8 mouse cellular contexts compared by ENCODE assay signal in genomic region chr16:64851563-64852362, GRCm38 (mm10). TPM values are rescaled to one million over a fixed set of nuclear protein-coding genes. Genes with fewer than 3 reads are reported as not detected.
DNase-seq lines count a peak whose midpoint lies in the region; ATAC-seq and TF ChIP-seq lines count a peak whose summit lies in the region.

Gene Zfp654, minus strand, starts transcription at chr16:64851652.
Gene Cggbp1, plus strand, starts transcription at chr16:64851996.

- intact Hi-C loops in heart, adult 2 months (cut with DNase I): loop anchor here (1.0 to 2.0 kb wide), 4 partner anchors 22 to 709 kb away; partner anchors contain the start of gene 4930453N24Rik

- H3K27me3 ChIP-seq in embryonic facial prominence, embryonic 14.5 days (replicated peaks; ENCODE audit: control insufficient read depth, insufficient read depth, low read length): no peaks in the 10 kb centered on the region
- H3K27me3 ChIP-seq in heart, adult 2 months (ENCODE audit: control insufficient read depth, insufficient read depth, low read length): no peaks in the 10 kb centered on the region
- no peaks in the 10 kb centered on the region for H3K27me3 ChIP-seq in limb, embryonic 13.5 days
- H3K27me3 ChIP-seq in midbrain, embryonic 16.5 days (ENCODE audit: control insufficient read depth, insufficient read depth, low read depth, low read length): no peaks in the 10 kb centered on the region

- 0 out of 2 replicates have a peak, but pooled peaks cover 3% of the 10 kb centered on the region for H3K9me3 ChIP-seq in embryonic facial prominence, embryonic 14.5 days (ENCODE audit: control insufficient read depth, low read length)
- no peaks in the 10 kb centered on the region; the same call in 1 of the 2 replicates for H3K9me3 ChIP-seq in limb, embryonic 13.5 days
- no peaks in the 10 kb centered on the region; the same call in 1 of the 2 replicates for H3K9me3 ChIP-seq in midbrain, embryonic 16.5 days (replicated peaks; ENCODE audit: control insufficient read depth, low read length, poor library complexity, severe bottlenecking)

- peaks cover 18% of the 10 kb centered on the region for H3K4me1 ChIP-seq in embryonic facial prominence, embryonic 14.5 days (ENCODE audit: control insufficient read depth, insufficient read depth, low read length)
- H3K4me1 ChIP-seq in heart, adult 2 months (ENCODE audit: control insufficient read depth, insufficient read depth, low read length): peaks cover 8% of the 10 kb centered on the region
- peaks cover 26% of the 10 kb centered on the region for H3K4me1 ChIP-seq in limb, embryonic 13.5 days
- peaks cover 23% of the 10 kb centered on the region for H3K4me1 ChIP-seq in midbrain, embryonic 16.5 days (ENCODE audit: control insufficient read depth, insufficient read depth, low read length)

- H3K9ac ChIP-seq in embryonic facial prominence, embryonic 14.5 days (ENCODE audit: low read depth, low read length): peak within 1 kb of the TSS; percentile 95
- peak within 1 kb of the TSS; percentile 95 for H3K9ac ChIP-seq in heart, adult 2 months (ENCODE audit: low read depth, low read length)
- H3K9ac ChIP-seq in limb, embryonic 13.5 days: peak within 1 kb of the TSS; percentile 95
- peak within 1 kb of the TSS; percentile 93 for H3K9ac ChIP-seq in midbrain, embryonic 16.5 days (ENCODE audit: low read depth, low read length)

- whole genome bisulfite sequencing in embryonic facial prominence, embryonic 14.5 days: 0% methylated on average over 6 of the region's 85 CpGs
- whole genome bisulfite sequencing in heart, adult 2 months: under 1% methylated on average over 71 of the region's 85 CpGs
- under 1% methylated on average over 64 of the region's 85 CpGs for WGBS in limb, embryonic 13.5 days
- under 1% methylated on average over 65 of the region's 85 CpGs for WGBS in midbrain, embryonic 16.5 days

- peak within 1 kb of the TSS; percentile 96 for H3K4me2 ChIP-seq in embryonic facial prominence, embryonic 14.5 days (ENCODE audit: low read depth, low read length)
- peak within 1 kb of the TSS; percentile 96 for H3K4me2 ChIP-seq in limb, embryonic 13.5 days (replicated peaks)
- H3K4me2 ChIP-seq in midbrain, embryonic 16.5 days (ENCODE audit: low read length): peak within 1 kb of the TSS; percentile 80

- peaks cover 26% of the 10 kb centered on the region for H3K36me3 ChIP-seq in embryonic facial prominence, embryonic 14.5 days (ENCODE audit: control insufficient read depth, insufficient read depth, low read length)
- H3K36me3 ChIP-seq in heart, adult 2 months (ENCODE audit: control insufficient read depth, insufficient read depth, low read length): peaks cover 21% of the 10 kb centered on the region
- H3K36me3 ChIP-seq in limb, embryonic 13.5 days: peaks cover 23% of the 10 kb centered on the region
- H3K36me3 ChIP-seq in midbrain, embryonic 16.5 days (ENCODE audit: control insufficient read depth, insufficient read depth, low read length): peaks cover 9% of the 10 kb centered on the region

- DNase-seq in 3T3-L1 (ENCODE audit: low read depth, low spot score): peak; percentile 100
- peak; percentile 91 to 99 for DNase-seq in adrenal gland, postnatal 4 days (ENCODE audit: low spot score in 2 of 2)
- peak; percentile 100 for DNase-seq in embryonic facial prominence, embryonic 14.5 days (ENCODE audit: low spot score)
- DNase-seq in heart, adult 2 months: peak; percentile 100
- peak; percentile 100 for DNase-seq in kidney, adult 8-10 months
- peak; percentile 98 to 100 for DNase-seq in spleen, postnatal 10 days (ENCODE audit: low spot score in 2 of 2)

- H3K4me3 ChIP-seq in embryonic facial prominence, embryonic 14.5 days (ENCODE audit: low read depth, low read length): peak within 1 kb of the TSS; percentile 95
- peak within 1 kb of the TSS; percentile 100 for H3K4me3 ChIP-seq in heart, adult 2 months
- H3K4me3 ChIP-seq in limb, embryonic 13.5 days: peak within 1 kb of the TSS; percentile 97
- H3K4me3 ChIP-seq in midbrain, embryonic 16.5 days (ENCODE audit: low read depth, low read length): peak within 1 kb of the TSS; percentile 98

- peak; percentile 100 for ATAC-seq in embryonic facial prominence, embryonic 14.5 days (ENCODE audit: low read depth)
- peak; percentile 100 for ATAC-seq in limb, embryonic 13.5 days (ENCODE audit: low FRiP score, low read depth)
- ATAC-seq in midbrain, embryonic 16.5 days: peak; percentile 100

- 0 out of 2 replicates have a peak, but pooled peaks have one; percentile 14 for TF ChIP-seq CTCF in heart, adult 2 months (IDR thresholded peaks at IDR 0.05)

- H3K79me2 ChIP-seq in heart, adult 2 months (replicated peaks; ENCODE audit: control insufficient read depth, insufficient read depth, low read length): peaks cover 6% of the 10 kb centered on the region; the same call in 1 of the 2 replicates

- peak within 1 kb of the TSS; percentile 97 for H3K27ac ChIP-seq in embryonic facial prominence, embryonic 14.5 days (replicated peaks; ENCODE audit: low read depth, low read length)
- peak within 1 kb of the TSS; percentile 94 for H3K27ac ChIP-seq in heart, adult 2 months
- peak within 1 kb of the TSS; percentile 97 for H3K27ac ChIP-seq in limb, embryonic 13.5 days
- H3K27ac ChIP-seq in midbrain, embryonic 16.5 days (ENCODE audit: low read length): peak within 1 kb of the TSS; percentile 99

- TF ChIP-seq POLR2A in heart, adult 2 months (IDR thresholded peaks at IDR 0.05; ENCODE audit: insufficient read depth, low read depth, low read length): peak; percentile 64

- no peak for TF ChIP-seq EP300 in heart, adult 2 months (IDR thresholded peaks at IDR 0.05; ENCODE audit: insufficient read depth, low read depth, low read length)

RNA-seq across cellular contexts. Expression of gene Zfp654, which starts in this region (rescaled TPM):
- total RNA-seq in adrenal gland, postnatal 4 days (2021): 10 to 100 TPM; 21.4 to 21.5 TPM
- 7.2 and 7.7 TPM in 2 replicates for polyA plus RNA-seq in embryonic facial prominence, embryonic 14.5 days (2014; fragmentation: Nextera tagmentation; extraction: Ambion mirVana)
- 10 to 100 TPM in 1 of 2 experiments, 1 to 10 TPM in 1; 7.2 to 10.6 TPM for total RNA-seq in heart, adult 2 months (2021)
- polyA plus RNA-seq in heart, adult 2 months (2012; rRNA removed): 1.3 and 2.9 TPM in 2 replicates
- polyA plus RNA-seq in limb, embryonic 13.5 days (2015; fragmentation: Nextera tagmentation; extraction: Ambion mirVana): 6.1 and 6.8 TPM in 2 replicates
- polyA plus RNA-seq in midbrain, embryonic 16.5 days (2015; fragmentation: Nextera tagmentation; extraction: Ambion mirVana): 5.9 and 6.1 TPM in 2 replicates

RNA-seq across cellular contexts. Expression of gene Cggbp1, which starts in this region (rescaled TPM):
- 100 to 1,000 TPM; 132 TPM for total RNA-seq in adrenal gland, postnatal 4 days (2021)
- 91.3 and 94.2 TPM in 2 replicates for polyA plus RNA-seq in embryonic facial prominence, embryonic 14.5 days (2014; fragmentation: Nextera tagmentation; extraction: Ambion mirVana)
- total RNA-seq in heart, adult 2 months (2021): 10 to 100 TPM; 37.1 to 37.4 TPM
- polyA plus RNA-seq in heart, adult 2 months (2012; rRNA removed): 7.9 and 17.9 TPM in 2 replicates
- polyA plus RNA-seq in limb, embryonic 13.5 days (2015; fragmentation: Nextera tagmentation; extraction: Ambion mirVana): 83.0 and 91.9 TPM in 2 replicates
- polyA plus RNA-seq in midbrain, embryonic 16.5 days (2015; fragmentation: Nextera tagmentation; extraction: Ambion mirVana): 73.4 and 82.7 TPM in 2 replicates

Comparison
In these comparisons a context has a peak if more than half of its experiments do, and no peak if none do; other contexts are left out.
1. Peak in every context shown above with its lines: DNase-seq, ATAC-seq, H3K4me3 ChIP-seq and H3K27ac ChIP-seq.